Mouse (Mus musculus) heart, embryonic 11.5 days (tissue): ENCODE measurements around the gene Ccnb2. TPM values are rescaled to one million over a fixed set of nuclear protein-coding genes. Genes with fewer than 3 reads are reported as not detected.
"Not testable (repeated sequence)": the region's sequence is repeated elsewhere in the genome, so short reads cannot be mapped to it uniquely, and the experiment has no call there.

ENCODE experiments used
- ATAC-seq: fragments of 200-750 bp; cut with Nextera tagmentation; replicated peaks from 2 replicates; pipeline ENCODE4 v1.8.0; 2017; ENCODE audit warnings: moderate library complexity; ENCODE audit not compliant: insufficient number of reproducible peaks, low FRiP score, low TSS enrichment
- H3K27ac ChIP-seq: fragments of 300-500 bp; sonication (generic); 2 replicates; pipeline ENCODE4 v1.5.1; 2014; ENCODE audit warnings: mild to moderate bottlenecking, low read depth, low read length
- H3K27me3 ChIP-seq: fragments of 300-500 bp; sonication (generic); 2 replicates; pipeline ENCODE4 v1.6.1; 2014; ENCODE audit warnings: mild to moderate bottlenecking, low read length, mixed read lengths; ENCODE audit not compliant: control insufficient read depth, insufficient read depth
- H3K36me3 ChIP-seq: fragments of 300-500 bp; sonication (generic); 2 replicates; pipeline ENCODE4 v1.6.1; 2014; ENCODE audit warnings: mild to moderate bottlenecking, low read length, moderate library complexity, mixed read lengths; ENCODE audit not compliant: control insufficient read depth, insufficient read depth
- H3K4me1 ChIP-seq: fragments of 300-500 bp; sonication (generic); 2 replicates; pipeline ENCODE4 v1.6.1; 2014; ENCODE audit warnings: low read length; ENCODE audit not compliant: control insufficient read depth, insufficient read depth
- H3K4me2 ChIP-seq: fragments of 300-500 bp; sonication (generic); 2 replicates; pipeline ENCODE4 v1.6.1; 2014; ENCODE audit warnings: mild to moderate bottlenecking, moderate library complexity
- H3K4me3 ChIP-seq: fragments of 300-500 bp; sonication (generic); 2 replicates; pipeline ENCODE4 v1.5.1; 2014; ENCODE audit warnings: low read depth, low read length
- H3K9ac ChIP-seq: fragments of 300-500 bp; sonication (generic); 2 replicates; pipeline ENCODE4 v1.6.1; 2014; ENCODE audit warnings: mild to moderate bottlenecking, low read depth, low read length, moderate library complexity
- H3K9me3 ChIP-seq: fragments of 300-500 bp; sonication (generic); replicated peaks from 2 replicates; pipeline ENCODE4 v1.6.1; 2016; ENCODE audit warnings: low read length; ENCODE audit not compliant: control insufficient read depth
- WGBS: fragments of 180-500 bp; shearing (Covaris S2); extraction: QIAGEN DNeasy Blood & Tissue Kit; methylation state at CpG from one replicate; pipeline ENCODE4 v1.1.7; 2014; ENCODE audit not compliant: insufficient replicate concordance; 5-methylcytosine and 5-hydroxymethylcytosine counted together
- polyA plus RNA-seq: library from polyadenylated mRNA; unstranded; fragments of >200 nt; fragmentation: Nextera tagmentation; extraction: Ambion mirVana; gene quantifications from 2 replicates; pipeline ENCODE4 v1.2.1, GENCODE M21; 2014

Gene Ccnb2
- 172 and 173 TPM in 2 replicates for polyA plus RNA-seq

- H3K9ac ChIP-seq, result peak within 1 kb of the TSS; percentile 90
- 3% methylated on average over 45 of the region's 45 CpGs for WGBS
- peak; percentile 97 for ATAC-seq
- H3K36me3 ChIP-seq, result peaks cover 19% of the 10 kb centered on the region
- H3K4me2 ChIP-seq, result peak within 1 kb of the TSS; percentile 88
- no peaks in the 10 kb centered on the region for H3K27me3 ChIP-seq
- H3K4me3 ChIP-seq, result peak within 1 kb of the TSS; percentile 82
- H3K9me3 ChIP-seq, result no peaks in the 10 kb centered on the region
- H3K4me1 ChIP-seq, result no peaks in the 10 kb centered on the region
- H3K27ac ChIP-seq, result peak within 1 kb of the TSS; percentile 78
Observed at GRCm38 (mm10) chr9:70421257-70422056, at the start of gene Ccnb2. Gene Ccnb2 (minus strand): TSS chr9:70421547.

GRCm38 (mm10) chr9:70463091-70463490, 41.7 kb upstream of the Ccnb2 start:
- 91% methylated on average over 11 of the region's 13 CpGs for WGBS
- not testable (repeated sequence) for H3K27ac ChIP-seq, H3K9me3 ChIP-seq, H3K4me2 ChIP-seq, ATAC-seq, H3K9ac ChIP-seq, H3K4me3 ChIP-seq, H3K36me3 ChIP-seq, H3K4me1 ChIP-seq, H3K27me3 ChIP-seq

- Histone ChIP-seq H3K4me1 (no peaks in the 10 kb centered on the region), H3K4me2 (no peak overlapping the region), H3K9me3 (no peaks in the 10 kb centered on the region), H3K4me3 (no peak overlapping the region), H3K36me3 (peaks cover 17% of the 10 kb centered on the region), H3K9ac (no peak overlapping the region), H3K27me3 (no peaks in the 10 kb centered on the region), H3K27ac (no peak overlapping the region)
- 62% methylated on average over 2 of the region's 2 CpGs for WGBS
- no peak for ATAC-seq
Observed at GRCm38 (mm10) chr9:70452371-70452770, 31.0 kb upstream of the Ccnb2 start.

DNA sequence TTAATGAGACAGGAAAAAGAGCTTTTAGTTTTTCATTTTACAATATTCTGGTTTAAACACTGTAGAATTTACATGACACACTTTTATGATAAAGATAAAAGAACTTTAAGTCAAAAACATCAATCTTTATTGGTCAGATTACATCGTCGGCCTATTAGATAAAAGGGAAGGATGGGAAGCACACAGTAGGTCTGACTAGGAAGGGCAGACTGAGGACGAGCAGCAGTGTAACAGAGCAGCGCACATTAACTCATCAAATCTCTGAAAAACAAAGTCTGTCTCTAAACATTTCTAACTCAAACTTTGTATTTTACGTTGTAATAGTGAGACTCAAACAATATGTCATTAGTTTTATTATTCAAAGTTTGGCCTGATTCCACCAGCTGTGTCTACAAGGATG, 27.7 kb upstream of the Ccnb2 start:
- H3K27ac ChIP-seq, result no peak overlapping the region
- peaks cover 15% of the 10 kb centered on the region for H3K36me3 ChIP-seq
- no peaks in the 10 kb centered on the region for H3K27me3 ChIP-seq
- H3K4me3 ChIP-seq, result no peak overlapping the region
- no peak overlapping the region for H3K9ac ChIP-seq
- WGBS, result 93% methylated on average over 5 of the region's 5 CpGs
- H3K4me1 ChIP-seq, result no peaks in the 10 kb centered on the region
- no peaks in the 10 kb centered on the region for H3K9me3 ChIP-seq
- no peak overlapping the region for H3K4me2 ChIP-seq
- no peak for ATAC-seq

GRCm38 (mm10) chr9:70439959-70440358, 18.6 kb upstream of the Ccnb2 start:
- Histone ChIP-seq H3K27me3 (no peaks in the 10 kb centered on the region), H3K27ac (no peak overlapping the region), H3K4me1 (no peaks in the 10 kb centered on the region), H3K36me3 (peaks cover 21% of the 10 kb centered on the region), H3K4me3 (no peak overlapping the region), H3K9me3 (no peaks in the 10 kb centered on the region), H3K9ac (no peak overlapping the region), H3K4me2 (no peak overlapping the region)
- no peak for ATAC-seq
- WGBS, result 89% methylated on average over 4 of the region's 4 CpGs

DNA sequence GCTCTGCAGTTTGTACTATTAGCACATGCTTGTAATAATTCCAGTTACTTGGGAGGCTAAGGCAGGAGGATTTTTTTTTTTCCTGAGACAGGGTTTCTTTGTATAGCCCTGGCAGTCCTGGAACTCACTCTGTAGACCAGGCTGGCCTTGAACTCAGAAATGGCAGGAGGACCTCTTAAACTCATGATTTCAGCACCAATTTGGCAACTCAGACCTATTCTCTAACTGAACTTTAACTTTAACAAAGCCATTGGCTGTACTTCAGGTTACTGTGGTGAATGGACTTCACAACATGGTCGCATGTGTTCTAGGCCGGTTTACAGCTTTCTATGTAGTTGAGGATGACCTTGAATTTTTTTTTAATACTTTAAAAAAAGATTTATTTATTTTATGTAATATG, 1.3 kb upstream of the Ccnb2 start:
- Histone ChIP-seq H3K27ac (no peak overlapping the region), H3K27me3 (no peaks in the 10 kb centered on the region), H3K4me1 (no peaks in the 10 kb centered on the region), H3K4me2 (no peak overlapping the region), H3K4me3 (no peak overlapping the region), H3K36me3 (peaks cover 20% of the 10 kb centered on the region), H3K9me3 (no peaks in the 10 kb centered on the region), H3K9ac (no peak overlapping the region)
- ATAC-seq, result no peak
- 89% methylated on average over 2 of the region's 2 CpGs for WGBS

DNA sequence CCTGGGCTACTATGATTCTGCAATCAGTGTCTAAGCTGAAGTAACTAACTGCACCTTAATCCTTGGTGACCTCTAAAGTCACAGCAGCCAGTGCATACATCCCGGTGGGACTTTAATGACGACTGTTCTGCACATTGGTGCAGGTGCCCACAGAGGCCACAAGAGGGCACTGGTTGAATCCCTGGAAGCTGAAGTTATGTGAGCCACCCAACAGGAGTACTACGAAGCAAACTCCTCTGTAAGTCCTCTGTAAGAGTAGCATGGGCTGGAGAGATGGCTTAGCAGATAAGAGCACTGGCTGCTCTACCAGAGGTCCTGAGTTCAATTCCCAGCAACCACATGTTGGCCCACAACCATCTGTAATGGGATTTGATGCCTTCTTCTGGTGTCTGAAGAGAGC, 4.9 kb downstream of the Ccnb2 start:
- no peaks in the 10 kb centered on the region for H3K27me3 ChIP-seq
- no peaks in the 10 kb centered on the region for H3K4me1 ChIP-seq
- H3K4me3 ChIP-seq, result no peak overlapping the region
- WGBS, result 86% methylated on average over 3 of the region's 3 CpGs
- no peaks in the 10 kb centered on the region for H3K9me3 ChIP-seq
- H3K9ac ChIP-seq, result no peak overlapping the region
- ATAC-seq, result no peak
- peaks cover 44% of the 10 kb centered on the region for H3K36me3 ChIP-seq
- no peak overlapping the region for H3K4me2 ChIP-seq
- no peak overlapping the region for H3K27ac ChIP-seq

DNA sequence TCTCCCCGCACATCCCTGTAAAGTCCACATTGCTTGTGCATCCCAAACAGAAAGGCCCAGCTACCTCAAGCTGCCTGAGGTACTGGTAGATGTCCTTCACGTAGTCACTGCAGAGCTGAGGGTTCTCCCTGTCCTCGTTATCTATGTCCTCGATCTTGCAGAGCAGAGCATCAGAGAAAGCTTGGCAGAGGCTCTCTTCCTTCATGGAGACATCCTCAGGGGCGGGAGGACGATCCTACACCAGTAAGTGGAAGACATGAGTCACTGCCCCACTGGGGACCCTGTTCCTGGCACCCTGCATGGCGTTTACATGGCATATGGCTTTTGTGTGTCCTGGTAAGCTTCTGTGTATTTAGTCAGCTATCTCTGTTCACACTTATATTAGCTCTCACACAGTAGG, 8.3 kb downstream of the Ccnb2 start:
- Histone ChIP-seq H3K4me2 (no peak overlapping the region), H3K9ac (no peak overlapping the region), H3K27me3 (no peaks in the 10 kb centered on the region), H3K27ac (no peak overlapping the region), H3K4me1 (no peaks in the 10 kb centered on the region), H3K36me3 (peaks cover 63% of the 10 kb centered on the region), H3K9me3 (no peaks in the 10 kb centered on the region), H3K4me3 (no peak overlapping the region)
- no peak for ATAC-seq
- 91% methylated on average over 7 of the region's 7 CpGs for WGBS

GRCm38 (mm10) chr9:70410668-70411067, 10.7 kb downstream of the Ccnb2 start:
- Histone ChIP-seq H3K9ac (no peak overlapping the region), H3K27ac (no peak overlapping the region), H3K27me3 (no peaks in the 10 kb centered on the region), H3K36me3 (peaks cover 58% of the 10 kb centered on the region), H3K9me3 (no peaks in the 10 kb centered on the region), H3K4me3 (no peak overlapping the region), H3K4me1 (no peaks in the 10 kb centered on the region), H3K4me2 (no peak overlapping the region)
- ATAC-seq, result no peak
- WGBS, result 80% methylated on average over 11 of the region's 11 CpGs
